Mouse (Mus musculus) adrenal gland, postnatal 4 days (tissue): ENCODE measurements around the gene Lrrc49. TPM values are rescaled to one million over a fixed set of nuclear protein-coding genes. Genes with fewer than 3 reads are reported as not detected.

Experiments used
- DNase-seq, 2 experiments: peaks; one replicate each; pipeline ENCODE4 v3.0.0; 2021 to 2022; ENCODE audit warnings: low spot score in 2 of 2, mixed read lengths in 2 of 2
- total RNA-seq, 2 experiments: library from RNA; stranded (reverse); gene quantifications; 2 replicates each; pipeline ENCODE4 v1.2.3; 2021

The Lrrc49 gene
- total RNA-seq, 2 experiments from 2014 or later = 38.0 to 39.5 TPM

- DNase-seq = no peak
Observed at GRCm38 (mm10) chr9:60545361-60546096, 142.4 kb downstream of the Lrrc49 start.

GRCm38 (mm10) chr9:60543422-60544015 lies 144.4 kb downstream of the Lrrc49 start:
- no peak for DNase-seq

DNA sequence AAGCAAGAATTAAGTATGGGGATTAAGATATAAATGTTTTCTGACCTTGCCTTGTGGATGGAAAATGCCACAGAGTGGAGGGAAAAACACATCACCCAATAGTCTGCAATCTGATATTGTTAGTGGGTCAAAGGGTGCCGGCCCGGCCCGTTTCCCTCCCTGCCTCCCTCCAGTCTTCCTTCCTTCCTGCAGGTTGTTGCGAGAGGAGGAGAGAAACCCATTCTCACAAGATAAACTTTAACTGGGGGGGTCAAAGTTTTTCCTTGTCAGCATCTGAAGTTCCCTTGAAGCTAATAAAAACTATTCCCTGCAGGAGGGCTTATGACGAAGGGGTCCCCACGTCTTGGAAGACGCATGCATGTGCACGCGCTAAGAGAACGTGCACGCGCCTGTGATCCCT lies 157.6 kb downstream of the Lrrc49 start:
- no peak for DNase-seq

- DNase-seq = no peak
Observed at GRCm38 (mm10) chr9:60529348-60530243, 158.4 kb downstream of the Lrrc49 start.

DNA sequence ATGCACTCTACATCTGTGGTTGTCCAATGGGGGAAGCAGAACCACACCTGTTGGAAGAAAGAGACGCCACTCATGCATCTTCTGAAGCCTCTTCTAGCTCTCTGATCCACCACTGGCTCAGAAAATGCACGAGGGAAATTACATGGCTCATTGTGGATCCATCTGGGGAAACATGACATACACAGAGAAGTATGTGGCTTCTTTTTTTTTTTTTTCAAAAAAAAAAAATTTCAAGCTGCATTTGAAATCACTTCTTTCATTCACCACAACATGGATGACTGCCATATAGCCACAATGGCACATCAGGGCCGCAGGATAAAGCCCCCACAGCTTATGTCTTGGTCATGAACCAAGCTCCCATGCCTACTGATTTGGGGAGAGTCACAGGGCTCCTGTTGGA lies 159.7 kb downstream of the Lrrc49 start:
- DNase-seq = no peak

- DNase-seq = no peak
Observed at GRCm38 (mm10) chr9:60527836-60528235, 160.1 kb downstream of the Lrrc49 start.

GRCm38 (mm10) chr9:60527051-60527450 lies 160.9 kb downstream of the Lrrc49 start:
- DNase-seq = no peak

DNA sequence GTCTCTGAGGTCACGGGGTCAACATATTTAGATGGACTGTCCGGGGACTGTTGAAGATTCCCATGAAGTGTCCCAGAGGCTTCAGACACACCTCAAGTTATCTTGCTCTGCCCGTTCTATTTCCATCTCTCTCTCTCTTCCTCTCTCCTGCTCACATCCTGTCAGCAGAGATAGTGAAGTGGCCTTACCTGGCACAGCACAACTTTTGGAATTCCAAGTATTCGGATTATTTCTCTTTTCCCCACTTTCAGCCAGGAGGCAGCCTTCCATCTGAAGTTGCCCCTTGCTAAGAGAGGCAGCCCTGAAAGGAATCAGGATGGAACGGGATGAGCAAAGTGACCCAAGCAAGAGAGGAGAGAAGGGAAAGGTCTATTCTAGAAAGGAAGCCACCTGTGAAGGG lies 161.8 kb downstream of the Lrrc49 start:
- DNase-seq = no peak

- peak in 1 of 2 experiments; percentile 33 for DNase-seq
Observed at GRCm38 (mm10) chr9:60521806-60522264, 166.1 kb downstream of the Lrrc49 start, which contains the start of gene Thsd4. Gene Thsd4 (minus strand): TSS chr9:60522046.

GRCm38 (mm10) chr9:60521143-60521542 lies 166.8 kb downstream of the Lrrc49 start:
- no peak for DNase-seq

GRCm38 (mm10) chr9:60519601-60520000 lies 168.4 kb downstream of the Lrrc49 start:
- DNase-seq = no peak

Other genes with a start within 250 kb of the Lrrc49 start
- gene Thsd4, start 166.1 kb downstream of the Lrrc49 start, total RNA-seq = 10 to 100 TPM; 15.6 to 25.6 TPM
- gene Larp6, start 24.8 kb upstream of the Lrrc49 start, total RNA-seq = 1 to 10 TPM; 3.8 to 4.1 TPM
- 10 to 100 TPM; 56.7 to 68.1 TPM for gene Uaca, start 106.4 kb upstream of the Lrrc49 start, total RNA-seq